Mouse (Mus musculus) MEL (cell line): ENCODE results near the gene Taldo1. TPM values are rescaled to one million over a fixed set of nuclear protein-coding genes. Genes with fewer than 3 reads are reported as not detected.

Experiments used
- DNase-seq: peaks from one replicate; pipeline ENCODE4 v3.0.0; 2011; ENCODE audit warnings: low read depth, low spot score
- H3K27ac ChIP-seq: 2 replicates; pipeline ENCODE4 v1.5.1; 2012; ENCODE audit warnings: low read depth, mild to moderate bottlenecking, control low read depth, low read length, moderate library complexity; ENCODE audit not compliant: control insufficient read depth
- H3K27me3 ChIP-seq, 2 experiments: fragments of 150-350 bp in 1 of 2; sonication (generic) in 1 of 2; 2 replicates each; pipeline ENCODE4 v1.6.1; 2012; ENCODE audit warnings: low read length in 2 of 2, mild to moderate bottlenecking in 2 of 2, improper control_type of control experiment in 1 of 2, moderate library complexity in 1 of 2; ENCODE audit not compliant: insufficient read depth in 2 of 2, control insufficient read depth in 1 of 2
- H3K36me3 ChIP-seq, 2 experiments: 2 replicates each; pipeline ENCODE4 v1.6.1; 2012 to 2014; ENCODE audit warnings: low read length in 2 of 2, improper control_type of control experiment in 1 of 2, inconsistent platforms in 1 of 2, mild to moderate bottlenecking in 1 of 2; ENCODE audit not compliant: insufficient read depth in 2 of 2, control insufficient read depth in 1 of 2
- H3K4me1 ChIP-seq, 2 experiments: fragments of 150-350 bp in 1 of 2; sonication (generic) in 1 of 2; 2 replicates each; pipeline ENCODE4 v1.6.1; 2012; ENCODE audit warnings: low read length in 2 of 2, improper control_type of control experiment in 1 of 2, mild to moderate bottlenecking in 1 of 2; ENCODE audit not compliant: insufficient read depth in 2 of 2, control insufficient read depth in 1 of 2
- H3K4me3 ChIP-seq, 2 experiments: fragments of 150-350 bp in 1 of 2; sonication (generic) in 1 of 2; 2 replicates each; pipeline ENCODE4 v1.5.1; 2012; ENCODE audit warnings: low read depth in 2 of 2, low read length in 2 of 2, mild to moderate bottlenecking in 2 of 2, moderate library complexity in 2 of 2, control low read depth in 1 of 2, improper control_type of control experiment in 1 of 2; ENCODE audit not compliant: control insufficient read depth in 1 of 2, insufficient read depth in 1 of 2
- H3K79me2 ChIP-seq: 2 replicates; pipeline ENCODE4 v1.6.1; 2012; ENCODE audit warnings: mild to moderate bottlenecking, low read length, moderate library complexity; ENCODE audit not compliant: control insufficient read depth, poor library complexity, insufficient read depth
- H3K9ac ChIP-seq: 2 replicates; pipeline ENCODE4 v1.6.1; 2012; ENCODE audit warnings: low read depth, mild to moderate bottlenecking, control low read depth, low read length, moderate library complexity; ENCODE audit not compliant: control insufficient read depth, poor library complexity, severe bottlenecking
- H3K9me3 ChIP-seq: fragments of 150-350 bp; sonication (generic); replicated peaks from 2 replicates; pipeline ENCODE4 v1.6.1; 2012; ENCODE audit warnings: mild to moderate bottlenecking, low read length, improper control_type of control experiment, moderate library complexity; ENCODE audit not compliant: insufficient read depth
- CHD1 ChIP-seq: IDR thresholded peaks from 2 replicates; pipeline ENCODE4 v1.6.1; 2012; ENCODE audit warnings: low read depth, mild to moderate bottlenecking, inconsistent platforms, low read length, improper control_type of control experiment
- CHD2 ChIP-seq: IDR thresholded peaks from 2 replicates; pipeline ENCODE4 v1.6.1; 2011; ENCODE audit warnings: low read length, improper control_type of control experiment
- CTCF ChIP-seq, 3 experiments: IDR thresholded peaks in 2 of 3; conservative IDR thresholded peaks in 1 of 3; 2 replicates each; pipeline ENCODE4 v1.5.1; 2011 to 2012; ENCODE audit warnings: low read length in 3 of 3, low read depth in 2 of 3, mild to moderate bottlenecking in 2 of 3, improper control_type of control experiment in 1 of 3, inconsistent platforms in 1 of 3, mixed read lengths in 1 of 3, moderate library complexity in 1 of 3; ENCODE audit not compliant: control insufficient read depth in 1 of 3, insufficient read depth in 1 of 3, poor library complexity in 1 of 3, severe bottlenecking in 1 of 3
- ELF1 ChIP-seq: IDR thresholded peaks from 2 replicates; pipeline ENCODE4 v1.6.1; 2014; ENCODE audit warnings: low read depth, mild to moderate bottlenecking, inconsistent platforms, low read length, improper control_type of control experiment, moderate library complexity
- GABPA ChIP-seq: IDR thresholded peaks from 2 replicates; pipeline ENCODE4 v1.6.1; 2012; ENCODE audit warnings: low read depth, mild to moderate bottlenecking, inconsistent platforms, low read length, improper control_type of control experiment, moderate library complexity
- GATA1 ChIP-seq: IDR thresholded peaks from 2 replicates; pipeline ENCODE4 v1.6.1; 2011; ENCODE audit warnings: low read depth, low read length, improper control_type of control experiment
- HCFC1 ChIP-seq: IDR thresholded peaks from 2 replicates; pipeline ENCODE4 v1.6.1; 2012; ENCODE audit warnings: low read depth, mild to moderate bottlenecking, inconsistent platforms, low read length, improper control_type of control experiment, moderate library complexity
- JUND ChIP-seq: IDR thresholded peaks from 2 replicates; pipeline ENCODE4 v1.6.1; 2011; ENCODE audit warnings: low read depth, mild to moderate bottlenecking, improper control_type of control experiment, low read length
- KAT2A ChIP-seq: conservative IDR thresholded peaks from 2 replicates; pipeline ENCODE4 v1.6.1; 2012; ENCODE audit warnings: low read depth, low read length, improper control_type of control experiment, inconsistent platforms
- MAFK ChIP-seq: IDR thresholded peaks from 2 replicates; pipeline ENCODE4 v1.6.1; 2011; ENCODE audit warnings: low read depth, mild to moderate bottlenecking, low read length, improper control_type of control experiment, borderline replicate concordance
- MAX ChIP-seq: IDR thresholded peaks from 2 replicates; pipeline ENCODE4 v1.6.1; 2011; ENCODE audit warnings: low read length, improper control_type of control experiment
- MAZ ChIP-seq: IDR thresholded peaks from 2 replicates; pipeline ENCODE4 v1.6.1; 2012; ENCODE audit warnings: low read depth, mild to moderate bottlenecking, inconsistent platforms, low read length, improper control_type of control experiment
- MEF2A ChIP-seq: IDR thresholded peaks from 2 replicates; pipeline ENCODE4 v1.6.1; 2014; ENCODE audit warnings: low read depth, mild to moderate bottlenecking, inconsistent platforms, low read length, improper control_type of control experiment; ENCODE audit not compliant: poor library complexity, insufficient replicate concordance, severe bottlenecking; ENCODE audit errors: extremely low read depth
- MXI1 ChIP-seq: IDR thresholded peaks from 2 replicates; pipeline ENCODE4 v1.6.1; 2011; ENCODE audit warnings: mild to moderate bottlenecking, low read depth, low read length, improper control_type of control experiment
- MYC ChIP-seq: IDR thresholded peaks from 2 replicates; pipeline ENCODE4 v1.6.1; 2011; ENCODE audit warnings: low read depth, mild to moderate bottlenecking, low read length, improper control_type of control experiment, moderate library complexity
- NELFE ChIP-seq: IDR thresholded peaks from 2 replicates; pipeline ENCODE4 v1.6.1; 2011; ENCODE audit warnings: low read depth, low read length, improper control_type of control experiment
- NRF1 ChIP-seq: IDR thresholded peaks from 2 replicates; pipeline ENCODE4 v1.6.1; 2014; ENCODE audit warnings: low read depth, mild to moderate bottlenecking, inconsistent platforms, low read length, improper control_type of control experiment, moderate library complexity; ENCODE audit not compliant: poor library complexity, insufficient read depth, severe bottlenecking
- POLR2A ChIP-seq, 2 experiments: IDR thresholded peaks; 2 replicates each; pipeline ENCODE4 v1.6.1; 2011 to 2012; ENCODE audit warnings: low read length in 2 of 2, mild to moderate bottlenecking in 2 of 2, control low read depth in 1 of 2, improper control_type of control experiment in 1 of 2, low read depth in 1 of 2, moderate library complexity in 1 of 2; ENCODE audit not compliant: control insufficient read depth in 1 of 2, insufficient read depth in 1 of 2, poor library complexity in 1 of 2
- POLR2AphosphoS2 ChIP-seq: IDR thresholded peaks from 2 replicates; pipeline ENCODE4 v1.6.1; 2011; ENCODE audit warnings: low read length, improper control_type of control experiment
- POLR2AphosphoS5 ChIP-seq: IDR thresholded peaks from 2 replicates; pipeline ENCODE4 v1.6.1; 2012; ENCODE audit warnings: low read depth, borderline replicate concordance, mild to moderate bottlenecking, inconsistent platforms, low read length, moderate library complexity, mixed read lengths
- RAD21 ChIP-seq: IDR thresholded peaks from 2 replicates; pipeline ENCODE4 v1.6.1; 2011; ENCODE audit warnings: mild to moderate bottlenecking, low read depth, low read length, improper control_type of control experiment
- SIN3A ChIP-seq: IDR thresholded peaks from 2 replicates; pipeline ENCODE4 v1.6.1; 2012; ENCODE audit warnings: low read length, improper control_type of control experiment, inconsistent platforms
- TBP ChIP-seq: IDR thresholded peaks from 2 replicates; pipeline ENCODE4 v1.8.0; 2011; ENCODE audit warnings: low read depth, low read length, improper control_type of control experiment
- TCF12 ChIP-seq: IDR thresholded peaks from 2 replicates; pipeline ENCODE4 v1.6.1; 2014; ENCODE audit warnings: low read depth, mild to moderate bottlenecking, inconsistent platforms, low read length, improper control_type of control experiment, moderate library complexity
- ZC3H11A ChIP-seq: IDR thresholded peaks from 2 replicates; pipeline ENCODE4 v1.6.1; 2012; ENCODE audit warnings: low read depth, mild to moderate bottlenecking, inconsistent platforms, low read length, improper control_type of control experiment
- ZKSCAN1 ChIP-seq: IDR thresholded peaks from 2 replicates; pipeline ENCODE4 v1.6.1; 2012; ENCODE audit warnings: low read depth, mild to moderate bottlenecking, inconsistent platforms, low read length, improper control_type of control experiment, moderate library complexity
- ZMIZ1 ChIP-seq: IDR thresholded peaks from 2 replicates; pipeline ENCODE4 v1.6.1; 2012; ENCODE audit warnings: low read depth, mild to moderate bottlenecking, inconsistent platforms, low read length, improper control_type of control experiment, moderate library complexity
- ZNF384 ChIP-seq: IDR thresholded peaks from 2 replicates; pipeline ENCODE4 v1.6.1; 2012; ENCODE audit warnings: low read depth, mild to moderate bottlenecking, inconsistent platforms, low read length, improper control_type of control experiment
- polyA plus RNA-seq, 2 experiments: library from polyadenylated mRNA; stranded (reverse) in 1 of 2; unstranded in 1 of 2; fragments of >175 nt in 1 of 2; fragments of >200 nt in 1 of 2; gene quantifications; 2 replicates each; pipeline versions ENCODE4 v1.2.1 to v1.2.4; 2012; ENCODE audit warnings: low replicate concordance in 2 of 2, low read depth in 1 of 2; ENCODE audit not compliant: insufficient read length in 2 of 2, insufficient read depth in 1 of 2, missing spikeins in 1 of 2
- total RNA-seq: library from RNA; depleted of rRNA; stranded (reverse); fragments of 300-350 nt; gene quantifications from 2 replicates; pipeline ENCODE4 v1.2.3, GENCODE M21; 2012

The Taldo1 gene
- total and polyA plus RNA-seq, 3 experiments: 298 to 415 TPM; not detected in 1

- Histone ChIP-seq H3K4me1 (peaks cover 2 to 15% of the 10 kb centered on the region in 2 experiments), H3K4me3 (peak overlapping the region; percentile 86 to 100), H3K9ac (peak overlapping the region; percentile 85), H3K36me3 (peaks cover 0 to 8% of the 10 kb centered on the region in 2 experiments; a peak in 3 of 4 replicates), H3K9me3 (no peaks in the 10 kb centered on the region), H3K27me3 (no peaks in the 10 kb centered on the region), H3K79me2 (peaks cover 4% of the 10 kb centered on the region; the same call in 1 of the 2 replicates), H3K27ac (no peak overlapping the region)
- TF ChIP-seq NELFE (no peak), MAFK (no peak), ZMIZ1 (no peak), MXI1 (0 out of 2 replicates have a peak, but pooled peaks have one; percentile 6), SIN3A (peak; percentile 22; the same call in 1 of the 2 replicates), NRF1 (no peak), POLR2AphosphoS5 (no peak), HCFC1 (no peak), MEF2A (no peak), MYC (no peak)
- peak; percentile 50 for DNase-seq
Observed at GRCm38 (mm10) chr7:141413331-141413730, 21.3 kb downstream of the Taldo1 start.

DNA sequence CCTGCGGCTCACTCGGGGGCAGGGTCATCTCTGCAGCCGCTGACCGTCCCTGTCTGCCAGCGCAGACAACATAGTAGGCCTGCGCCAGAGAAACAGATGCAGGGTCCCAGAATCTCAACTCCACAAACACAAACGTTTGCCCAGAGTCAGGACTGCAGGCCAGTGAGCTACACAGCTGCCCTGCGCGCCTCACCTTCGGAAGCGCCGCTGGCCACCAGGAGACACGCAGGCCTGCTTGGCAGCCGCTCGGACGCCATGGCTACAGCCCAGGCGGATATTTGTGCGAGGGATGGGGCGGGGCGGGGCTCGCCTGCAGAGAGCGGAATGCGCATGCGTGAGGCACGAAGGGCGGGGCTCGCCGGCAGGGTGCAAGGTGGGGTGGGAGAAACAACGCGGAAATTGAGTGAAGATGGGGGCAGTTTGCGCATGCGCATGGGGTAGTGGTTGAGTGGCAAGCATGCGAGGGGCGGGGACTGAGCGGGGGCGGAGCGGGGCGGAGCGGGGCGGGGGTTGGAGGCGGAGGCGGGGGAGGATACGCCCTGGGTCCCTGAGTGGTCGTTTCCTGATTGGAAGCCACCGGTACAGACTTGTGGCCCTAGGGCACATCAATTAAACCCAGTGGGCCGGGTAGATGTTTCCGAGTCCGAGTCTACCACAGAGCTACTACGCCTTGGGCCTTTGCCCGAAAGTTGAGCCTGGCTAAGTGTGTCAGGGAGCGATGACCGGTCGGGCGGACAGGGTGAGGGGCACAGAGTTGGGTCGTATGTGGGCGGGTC is 22.0 kb downstream of the Taldo1 start, which contains the start of gene Gatd1:
Gatd1 (minus strand) TSS at position 328 of the 776 bp plus-strand sequence.
- Histone ChIP-seq H3K79me2 (peaks cover 4% of the 10 kb centered on the region; the same call in 1 of the 2 replicates), H3K9ac (peak within 1 kb of the TSS; percentile 85), H3K9me3 (no peaks in the 10 kb centered on the region), H3K27ac (peak within 1 kb of the TSS; percentile 59), H3K4me3 (peak within 1 kb of the TSS; percentile 97 to 100), H3K27me3 (no peaks in the 10 kb centered on the region), H3K4me1 (peaks cover 6 to 21% of the 10 kb centered on the region in 2 experiments), H3K36me3 (peaks cover 0 to 13% of the 10 kb centered on the region in 2 experiments; a peak in 2 of 4 replicates)
- peak; percentile 99 for DNase-seq
- no peak for TF ChIP-seq ZC3H11A
- TF ChIP-seq HCFC1: peak; percentile 74
- no peak for TF ChIP-seq ZNF384
- no peak for TF ChIP-seq CHD2
- no peak for TF ChIP-seq GABPA
- TF ChIP-seq CHD1: no peak
- peak; percentile 86 to 89 for TF ChIP-seq POLR2A (IDR thresholded peaks at IDR 0.05; ENCODE audit: control insufficient read depth in 1 of 2, insufficient read depth in 1 of 2, low read depth in 1 of 2, low read length in 2 of 2, poor library complexity in 1 of 2)
- TF ChIP-seq MXI1: peak; percentile 72; the same call in 1 of the 2 replicates
- peak; percentile 79; the same call in 1 of the 2 replicates for TF ChIP-seq MAZ
- TF ChIP-seq TBP: no peak
- peak; percentile 93 for TF ChIP-seq ELF1
- TF ChIP-seq RAD21: no peak
- peak; percentile 39 for TF ChIP-seq TCF12
- 0 out of 2 replicates have a peak, but pooled peaks have one; percentile 4 for TF ChIP-seq KAT2A
- TF ChIP-seq CTCF (IDR thresholded peaks at IDR 0.05 in 2 of 3, conservative IDR thresholded peaks at IDR 0.05 in 1 of 3; ENCODE audit: control insufficient read depth in 1 of 3, insufficient read depth in 1 of 3, low read depth in 2 of 3, low read length in 3 of 3, poor library complexity in 1 of 3, severe bottlenecking in 1 of 3): no peak
- no peak for TF ChIP-seq MAX
- peak; percentile 82 for TF ChIP-seq NELFE
- TF ChIP-seq ZMIZ1: peak; percentile 30; the same call in 1 of the 2 replicates
- TF ChIP-seq ZKSCAN1: no peak
- peak; percentile 68 for TF ChIP-seq SIN3A
- peak; percentile 71; the same call in 1 of the 2 replicates for TF ChIP-seq POLR2AphosphoS2
- TF ChIP-seq GATA1: no peak
- no peak for TF ChIP-seq JUND
- TF ChIP-seq NRF1: peak; percentile 89
